Mouse (Mus musculus) kidney, postnatal 36 days (tissue): Measurements from ENCODE around the gene Krt28.

ENCODE experiments used
- DNase-seq, 2 experiments: peaks; one replicate each; pipeline ENCODE4 v3.0.0; 2021 to 2022; ENCODE audit warnings: mixed read lengths in 2 of 2

Gene Krt28

DNA sequence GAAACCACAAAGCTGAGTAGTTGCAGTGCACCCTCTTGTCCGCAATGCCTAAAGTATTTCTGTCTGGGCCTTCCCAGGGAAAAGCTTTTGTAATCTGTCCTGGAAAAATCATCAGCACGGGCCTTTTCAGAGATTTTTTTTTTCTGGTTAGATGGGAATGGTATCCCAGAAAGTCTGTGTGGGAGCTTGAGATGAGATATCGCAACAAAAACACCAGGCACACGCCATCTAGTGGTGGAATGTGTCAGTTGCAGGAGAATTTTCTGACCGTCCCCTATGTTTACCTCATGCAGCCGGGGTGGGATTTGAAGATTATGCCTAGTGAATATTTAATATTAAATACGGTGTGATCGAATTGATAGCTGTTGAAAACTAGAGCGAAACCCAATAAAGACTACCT is 10.3 kb downstream of the Krt28 start:
- peak; percentile 12 to 43 for DNase-seq

DNA sequence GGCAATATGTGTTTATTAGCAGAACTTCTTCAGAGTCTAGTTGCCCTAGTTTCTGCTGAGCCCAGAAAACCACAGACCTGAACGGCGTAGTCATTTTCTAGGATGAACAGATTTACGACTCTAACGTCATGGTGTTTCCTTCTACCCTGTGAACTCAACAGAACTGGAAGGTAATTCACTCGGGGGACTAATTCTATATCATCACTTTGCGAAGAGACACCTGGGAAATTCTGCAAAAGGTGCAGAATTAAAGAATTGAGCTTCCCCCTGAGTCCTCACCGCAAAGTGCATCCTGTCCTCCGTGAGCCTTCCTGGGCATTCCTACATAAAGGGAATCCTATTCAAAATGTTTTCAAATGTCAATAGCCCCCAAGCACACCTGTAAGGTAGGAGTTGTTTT is 13.3 kb downstream of the Krt28 start:
- DNase-seq = no peak

DNA sequence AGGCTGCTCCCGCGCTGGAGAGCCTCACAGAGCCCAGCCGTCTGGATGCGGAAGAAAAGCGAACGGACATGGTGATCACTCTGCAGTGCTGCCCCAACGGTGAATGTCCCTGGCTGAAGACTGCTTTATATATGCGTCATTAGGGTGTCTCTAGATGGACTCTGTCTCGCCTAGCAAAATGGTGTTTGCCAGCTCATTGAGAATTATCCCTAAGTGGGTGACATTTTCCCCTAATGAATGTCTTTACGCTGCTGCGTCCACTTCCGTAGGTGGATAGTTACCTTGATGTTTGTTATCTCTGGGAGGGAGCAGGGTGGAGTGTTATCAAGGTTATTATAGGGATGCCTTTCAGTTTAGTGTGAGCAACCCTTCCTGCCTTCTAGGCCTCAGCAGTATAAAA is 23.7 kb downstream of the Krt28 start, which contains the start of gene Krt27:
Gene Krt27 (minus strand): TSS at position 101 of the 400 bp plus-strand sequence.
- DNase-seq = no peak

DNA sequence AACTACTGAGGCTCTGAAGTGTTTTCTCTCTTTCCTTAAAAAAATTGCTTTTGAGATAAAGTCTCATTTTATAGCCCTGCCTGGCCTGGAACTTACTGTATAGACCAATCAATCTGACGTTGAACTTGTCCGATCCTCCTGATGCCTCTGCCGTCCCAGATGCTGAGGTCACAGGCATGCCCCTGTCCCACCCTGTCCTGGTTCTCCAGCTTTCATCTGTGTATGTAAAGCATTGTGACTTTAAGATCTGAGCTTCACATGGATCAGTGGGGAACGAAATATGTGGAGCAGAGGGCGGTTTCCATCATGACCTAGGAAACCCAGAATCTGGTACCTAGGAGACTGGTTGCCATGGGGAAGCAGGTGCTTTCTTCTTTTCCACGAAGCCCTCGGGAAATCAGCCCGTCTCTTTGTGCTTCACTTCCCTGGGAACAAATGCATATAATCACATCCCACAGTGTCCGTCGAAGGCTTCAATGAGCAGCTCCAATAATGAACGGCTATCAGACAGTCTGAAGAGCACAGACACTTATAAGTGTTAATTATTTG is 35.3 kb downstream of the Krt28 start:
- no peak for DNase-seq

DNA sequence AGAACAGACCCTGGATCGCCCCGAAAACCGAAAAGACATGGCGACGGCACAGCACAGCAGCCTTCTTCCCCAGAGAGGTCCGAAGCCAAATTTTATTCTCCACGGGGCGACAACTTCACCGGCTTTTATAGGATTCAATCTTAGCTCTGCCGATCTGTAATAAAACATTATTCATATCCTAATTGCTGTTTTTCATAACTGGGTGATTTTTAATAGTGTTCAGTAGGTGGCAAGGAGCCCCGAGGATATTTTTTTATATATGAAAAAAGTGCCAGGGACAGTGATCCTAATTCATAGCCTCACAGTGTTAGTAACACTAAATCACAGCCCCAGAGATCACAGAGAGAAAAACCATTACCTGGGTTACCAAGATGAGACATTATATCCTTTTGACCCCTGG is 36.8 kb downstream of the Krt28 start, which contains the start of gene Krt26:
Gene Krt26 (minus strand): TSS at position 101 of the 400 bp plus-strand sequence.
- no peak for DNase-seq

DNA sequence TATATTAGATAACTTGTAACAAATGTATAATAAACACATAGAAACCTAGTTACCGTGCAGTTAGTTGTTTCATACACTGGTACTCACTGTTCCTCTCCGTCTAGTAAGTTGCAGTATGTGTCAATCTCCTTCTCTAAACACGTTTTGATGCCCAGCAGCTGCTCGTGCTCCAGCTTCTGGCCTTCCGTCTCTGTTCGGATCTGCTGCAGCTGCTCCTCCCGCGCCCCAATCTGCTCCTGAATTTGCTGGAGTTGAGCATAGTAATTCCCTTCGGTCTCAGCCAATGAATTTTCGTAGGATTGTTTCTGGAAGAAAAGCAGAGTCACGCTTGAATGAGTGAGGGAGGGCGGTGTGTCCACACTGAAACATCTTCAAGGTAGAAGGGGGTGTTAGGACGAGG is 41.3 kb downstream of the Krt28 start:
- no peak for DNase-seq

DNA sequence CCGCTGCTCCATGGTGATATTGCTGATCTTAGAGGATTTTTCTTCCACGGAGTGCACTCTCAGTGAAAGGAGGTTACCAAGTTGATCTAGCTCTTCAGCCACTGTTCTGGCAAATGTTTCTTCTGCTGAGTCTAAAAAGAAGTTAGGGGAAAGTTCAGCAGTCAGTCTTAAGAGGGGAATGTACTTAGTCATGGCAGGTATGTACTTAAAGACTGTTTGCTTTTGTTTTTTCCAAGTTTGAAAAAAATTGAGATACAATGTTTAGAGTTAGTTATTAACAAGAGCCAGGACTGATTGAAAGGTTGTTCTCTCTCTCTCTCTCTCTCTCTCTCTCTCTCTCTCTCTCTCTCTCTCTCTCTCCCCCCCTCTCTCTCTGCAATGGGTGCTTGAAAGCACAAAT is 45.0 kb downstream of the Krt28 start:
- peak in 1 of 2 experiments; percentile 1 for DNase-seq

DNA sequence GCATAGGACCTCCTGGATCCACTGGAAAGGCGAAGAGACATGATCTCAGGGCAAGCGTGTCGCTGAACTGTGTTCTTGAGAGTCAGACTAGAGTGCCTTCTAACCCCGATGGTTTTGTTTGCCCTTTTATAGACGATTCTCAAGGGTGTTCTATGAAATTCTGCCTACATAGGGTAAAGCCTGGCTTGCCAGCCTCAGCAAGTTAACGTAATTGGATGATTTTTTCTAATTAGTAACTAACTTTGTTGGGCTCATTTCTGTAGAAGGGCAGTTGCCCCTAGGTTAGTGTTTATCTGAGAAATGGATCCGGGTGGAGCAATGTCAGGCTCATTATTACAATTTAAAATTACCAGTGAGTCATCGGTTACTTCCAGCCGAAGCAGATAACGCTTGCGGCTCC is 51.9 kb downstream of the Krt28 start, which contains the start of gene Krt25:
Gene Krt25 (minus strand): TSS at position 101 of the 400 bp plus-strand sequence.
- no peak for DNase-seq

DNA sequence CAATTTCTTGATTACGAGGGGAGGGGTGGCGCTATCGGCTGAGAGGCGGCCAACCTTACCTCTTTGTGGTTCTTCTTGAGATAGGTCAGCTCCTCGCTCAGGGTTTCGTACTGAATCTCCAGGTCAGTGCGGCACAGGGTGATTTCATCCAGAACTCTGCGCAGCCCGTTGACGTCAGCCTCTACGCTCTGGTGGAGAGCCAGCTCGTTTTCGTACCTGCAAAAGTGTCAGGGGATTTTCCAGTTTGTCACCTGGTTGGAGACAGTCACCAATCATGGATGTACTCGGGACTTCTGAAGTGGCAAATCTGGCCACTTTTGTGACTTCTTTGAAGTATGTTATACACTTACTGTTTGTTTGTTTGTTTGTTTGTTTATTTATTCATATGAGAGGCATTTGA is 53.6 kb downstream of the Krt28 start:
- no peak for DNase-seq

DNA sequence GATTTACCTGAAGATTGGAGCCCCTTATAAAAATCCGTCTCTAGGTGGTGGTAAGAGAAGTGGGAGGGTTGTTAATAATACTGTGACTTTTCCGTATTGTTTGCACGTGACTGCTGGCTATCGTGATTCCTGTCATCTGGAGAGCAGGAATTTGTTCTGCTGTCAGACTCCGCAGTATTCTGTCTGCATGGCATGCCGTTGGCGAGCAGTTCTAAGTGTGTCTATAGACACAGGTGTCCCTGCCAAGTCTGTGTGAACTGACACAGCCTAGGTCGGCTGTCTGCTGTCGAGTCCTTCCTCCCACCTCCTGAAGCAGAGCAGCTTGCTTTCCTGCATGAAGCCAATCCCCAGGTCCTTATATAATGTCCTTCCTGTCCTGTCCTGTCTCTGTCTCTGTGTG is 55.6 kb downstream of the Krt28 start:
- DNase-seq = no peak

DNA sequence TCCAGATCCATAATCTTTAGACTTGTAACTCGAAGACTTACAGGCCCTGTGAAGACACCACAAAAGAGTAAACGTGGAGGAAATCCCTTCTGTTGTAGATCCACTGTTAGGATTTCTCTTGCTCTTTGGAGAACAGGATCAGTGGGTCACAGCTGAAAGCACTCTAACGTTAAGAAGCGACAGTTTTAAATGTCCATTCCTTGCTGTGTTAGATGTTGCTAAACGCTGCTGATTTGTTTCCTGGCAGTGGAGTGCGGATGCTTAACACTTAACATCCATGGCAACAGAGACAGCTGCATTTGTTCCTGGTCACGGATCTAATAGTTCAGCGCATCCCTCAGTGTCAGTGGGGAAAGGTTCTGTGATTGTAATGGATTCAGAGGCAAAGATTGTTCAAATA is 58.2 kb downstream of the Krt28 start:
- no peak for DNase-seq
